Mouse (Mus musculus) cortical plate, adult 2 months (tissue): ENCODE measurements at regions not wholly inside any gene's neighbourhood (a gene's known extent, or its start where the extent isn't known, plus 50 kb on each side); places are given as distances from the start of the nearest gene placed in this dataset.

Source experiments
- CTCF ChIP-seq: fragments of 200-500 bp; IDR thresholded peaks from 2 replicates; pipeline ENCODE4 v1.5.1; 2011; ENCODE audit warnings: mild to moderate bottlenecking, control low read depth, low read length; ENCODE audit not compliant: insufficient read depth; ENCODE audit errors: extremely low read depth
- POLR2A ChIP-seq: fragments of 200-500 bp; IDR thresholded peaks from 2 replicates; pipeline ENCODE4 v1.6.1; 2011; ENCODE audit warnings: mild to moderate bottlenecking, low read length, control low read depth; ENCODE audit not compliant: insufficient read depth; ENCODE audit errors: extremely low read depth

DNA sequence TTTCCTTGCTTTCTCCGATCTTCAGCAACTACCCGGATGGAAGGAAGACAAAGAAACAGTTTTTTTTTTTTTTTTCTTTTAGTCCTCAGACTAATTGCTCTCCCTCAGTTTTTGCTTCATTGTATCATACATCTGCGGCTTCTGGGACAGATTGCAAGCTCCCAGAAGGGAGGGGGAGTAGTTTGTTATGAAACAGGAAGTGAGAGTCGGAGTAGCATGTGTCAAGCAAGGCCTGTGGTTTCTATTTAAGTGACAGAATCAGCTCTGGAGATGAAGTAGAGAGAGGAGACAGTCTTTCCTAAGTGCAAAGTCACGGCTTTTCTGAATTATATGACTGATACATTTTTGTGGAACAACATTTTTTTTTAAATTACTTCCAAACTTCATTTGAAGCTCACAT is 241.7 kb downstream of the Hivep2 start:
- TF ChIP-seq CTCF (no peak), POLR2A (no peak)
